Mouse (Mus musculus) thymus, adult 2 months (tissue): Measurements from ENCODE around the gene Dtymk.

Source experiments
- CTCF ChIP-seq: fragments of 200-500 bp; IDR thresholded peaks from 2 replicates; pipeline ENCODE4 v1.5.1; 2012; ENCODE audit warnings: mild to moderate bottlenecking, control low read depth, low read length, moderate library complexity, borderline replicate concordance; ENCODE audit not compliant: control insufficient read depth, poor library complexity, insufficient read depth; ENCODE audit errors: extremely low read depth
- POLR2A ChIP-seq: fragments of 200-500 bp; IDR thresholded peaks from 2 replicates; pipeline ENCODE4 v1.6.1; 2012; ENCODE audit warnings: mild to moderate bottlenecking, low read length, control low read depth, moderate library complexity; ENCODE audit not compliant: control insufficient read depth, poor library complexity, insufficient read depth; ENCODE audit errors: extremely low read depth

DNA sequence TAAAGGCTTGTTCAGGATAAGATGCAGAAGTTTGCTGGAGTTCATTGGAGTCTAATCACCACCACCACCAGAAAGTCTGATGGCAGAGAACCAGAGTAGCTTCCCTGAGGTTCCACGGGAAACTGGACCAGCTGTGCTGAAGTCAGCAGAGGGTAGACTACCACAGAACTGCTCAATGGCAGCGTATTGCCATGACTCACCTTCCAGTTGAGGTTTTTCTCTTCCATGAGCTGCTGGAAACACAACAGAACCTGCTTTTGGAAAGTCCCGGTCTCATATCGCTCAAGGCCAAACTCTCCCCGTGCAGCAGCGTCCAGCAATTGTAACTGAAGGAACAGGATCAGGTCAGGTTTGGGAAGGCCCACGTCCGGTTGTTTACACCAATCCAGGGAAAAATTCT, 7.2 kb downstream of the Dtymk start:
- TF ChIP-seq CTCF = no peak
- TF ChIP-seq POLR2A = no peak
